Mouse (Mus musculus) embryo, embryonic 11.5 days (tissue): ENCODE results near the gene Tnk2.

ENCODE experiments used
- DNase-seq: peaks from one replicate; pipeline ENCODE4 v3.0.0-alpha.2; 2012; ENCODE audit warnings: low read depth, low spot score

The Tnk2 gene

DNA sequence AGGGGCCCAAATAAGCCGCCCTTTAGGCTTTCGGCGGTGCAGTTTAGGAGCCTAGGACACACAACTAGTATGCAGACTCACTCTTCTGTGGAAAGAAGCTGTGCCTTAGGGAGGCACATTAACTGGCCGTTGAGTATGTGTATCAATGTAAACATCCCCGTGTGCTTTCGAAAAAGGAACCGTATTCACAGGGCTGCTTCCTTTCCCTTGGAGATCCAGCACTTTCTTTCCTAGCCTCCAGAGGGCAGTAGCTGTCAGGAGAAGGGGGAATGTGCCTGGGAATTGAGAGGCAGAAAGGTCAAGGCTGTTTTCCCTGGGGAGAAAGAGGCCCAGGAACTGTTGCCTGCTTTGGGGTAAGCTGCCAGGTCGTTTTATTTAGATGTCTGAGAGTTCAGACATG, 15.7 kb downstream of the Tnk2 start:
- DNase-seq, result peak; percentile 75

DNA sequence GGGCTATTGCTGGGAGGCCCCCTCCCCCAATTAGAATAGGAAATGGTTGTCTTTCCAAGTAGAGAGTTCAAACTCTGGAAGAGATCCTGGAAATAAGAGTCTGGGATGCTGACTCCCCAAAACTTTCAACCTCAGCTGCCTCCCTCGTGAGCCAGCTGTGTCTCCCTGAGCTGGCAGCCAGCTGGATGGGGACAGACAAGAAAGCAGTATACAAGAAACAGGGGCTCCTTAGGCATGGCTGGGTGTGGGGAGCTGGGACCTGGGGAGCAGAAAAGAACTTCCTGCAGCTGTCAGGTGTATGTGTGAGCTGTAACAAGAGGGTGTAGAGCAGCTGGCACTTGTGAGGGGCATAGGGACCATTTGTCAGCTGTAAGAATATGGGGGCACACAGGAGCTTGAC, 16.4 kb downstream of the Tnk2 start:
- DNase-seq, result no peak

DNA sequence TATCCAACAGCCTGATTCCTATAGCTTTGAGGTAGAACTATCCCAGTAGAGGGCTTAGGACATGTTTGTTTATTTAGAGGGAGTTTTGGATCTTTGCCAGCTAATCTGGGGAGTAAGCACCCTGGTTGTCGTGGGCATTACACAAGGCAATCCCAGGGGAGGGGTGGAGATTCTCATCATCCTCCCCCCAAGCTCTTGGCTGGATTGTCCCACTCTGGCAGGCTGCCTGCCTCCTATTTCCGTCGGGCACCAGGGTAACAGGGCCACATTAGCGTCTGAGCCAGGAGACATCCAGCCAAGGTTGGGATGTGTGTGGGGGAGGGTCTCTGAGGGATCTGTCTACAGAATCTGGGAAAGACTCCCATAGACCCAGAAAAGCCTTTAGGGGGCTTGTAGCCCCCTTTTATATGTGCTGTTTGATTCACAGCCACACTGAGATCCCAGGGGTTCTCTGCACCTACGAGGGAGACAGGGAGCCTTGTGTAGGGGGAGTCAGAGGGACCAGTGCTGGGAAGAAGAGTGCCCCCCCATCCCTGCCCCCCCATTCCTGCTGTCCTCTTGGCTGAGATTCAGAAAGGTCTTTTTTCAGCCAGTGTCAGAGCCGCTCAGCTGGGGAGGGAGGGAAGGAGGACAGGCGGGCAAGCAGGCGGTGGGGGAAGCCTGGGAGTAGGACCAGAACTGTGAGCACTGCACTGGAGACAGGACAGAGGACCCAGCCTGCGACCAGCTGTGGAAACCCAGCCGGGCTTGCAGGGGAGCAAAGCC, 17.1 kb downstream of the Tnk2 start:
- no peak for DNase-seq

DNA sequence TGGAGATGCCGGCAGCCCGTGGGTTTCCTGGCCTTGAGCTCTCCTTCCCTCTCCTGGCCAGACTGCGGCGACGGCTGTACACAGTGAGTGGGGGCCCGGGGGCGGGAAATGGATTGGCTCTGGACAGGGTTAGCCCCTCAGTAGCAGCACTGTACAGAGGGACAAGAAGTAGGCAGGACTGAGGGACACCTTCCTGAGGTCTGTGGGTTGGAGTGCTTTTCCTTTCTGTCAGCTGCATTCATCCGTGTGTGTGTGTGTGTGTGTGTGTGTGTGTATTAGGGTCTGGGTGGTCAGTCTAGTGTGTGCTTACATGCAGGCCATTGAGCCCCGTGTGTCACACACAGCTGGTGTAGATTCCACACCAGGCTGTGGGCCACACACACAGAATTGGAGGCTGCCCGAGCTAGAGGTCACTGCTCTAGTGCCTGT, 17.8 kb downstream of the Tnk2 start:
- DNase-seq, result no peak

DNA sequence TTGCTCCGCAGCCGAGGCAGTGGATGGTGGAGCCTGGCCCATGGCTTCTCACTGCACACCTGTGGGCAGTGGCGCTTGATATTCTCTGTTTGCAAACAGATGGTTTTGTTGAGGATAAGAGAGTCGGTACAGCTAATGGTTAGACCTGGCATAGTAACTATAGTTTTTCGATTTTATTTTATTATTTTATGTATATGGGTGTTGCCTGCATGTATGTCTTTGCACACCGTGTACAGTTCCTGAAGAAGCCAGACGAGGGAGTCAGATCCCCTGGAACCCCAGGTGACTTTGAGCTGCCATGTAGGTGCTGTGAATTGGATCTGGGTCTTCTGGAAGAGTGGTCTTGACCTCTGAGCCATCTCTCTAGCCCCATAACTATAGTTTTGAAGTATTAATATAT, 18.7 kb downstream of the Tnk2 start:
- DNase-seq, result no peak

DNA sequence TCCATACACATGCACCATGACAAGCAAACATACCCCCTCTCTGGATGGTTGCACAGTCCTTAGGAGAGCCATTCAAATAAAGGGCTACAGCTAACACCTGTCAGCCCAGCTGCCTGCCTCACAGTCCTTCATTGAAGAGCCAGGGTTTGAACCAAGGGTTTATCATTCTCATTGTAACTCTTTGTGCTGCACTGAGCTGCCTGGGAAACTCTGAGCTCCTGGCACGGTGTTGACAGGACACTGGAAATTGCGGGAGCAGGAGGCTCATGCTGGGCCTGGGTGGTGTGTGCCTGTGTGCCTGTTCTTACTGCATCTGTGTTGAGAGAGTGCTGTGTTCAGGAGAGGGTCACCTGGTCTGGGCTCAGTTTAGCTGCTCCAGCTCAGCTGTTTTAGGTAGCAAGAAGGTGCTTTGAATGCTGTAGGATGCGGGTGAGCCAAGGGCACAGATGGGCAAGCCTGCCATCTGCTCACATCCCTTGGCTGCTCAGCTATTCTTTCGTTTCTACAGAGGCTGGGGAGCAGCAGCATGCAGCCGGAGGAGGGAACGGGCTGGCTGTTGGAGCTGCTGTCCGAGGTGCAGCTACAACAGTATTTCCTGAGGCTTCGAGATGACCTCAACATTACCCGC, 19.7 kb downstream of the Tnk2 start:
- DNase-seq, result no peak

DNA sequence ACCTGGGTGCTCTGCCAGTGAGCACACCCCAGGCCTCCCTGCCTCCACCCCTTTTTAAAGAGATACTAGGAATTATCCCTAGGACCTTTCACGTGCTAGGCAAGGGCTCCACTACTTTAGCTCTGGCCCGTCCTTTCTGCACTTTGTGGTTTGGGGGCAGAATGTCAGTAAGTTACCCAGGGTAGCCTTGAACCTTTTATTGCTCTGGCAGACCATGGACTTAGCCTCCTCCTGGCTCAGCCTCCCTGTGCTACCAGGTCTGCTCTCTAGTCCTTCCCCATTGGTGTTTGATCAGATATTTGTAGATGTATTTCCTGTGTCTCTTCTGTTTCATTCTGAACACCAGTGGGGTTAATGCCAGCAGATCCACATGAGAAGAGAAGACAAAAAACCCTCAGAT, 20.5 kb downstream of the Tnk2 start:
- no peak for DNase-seq

DNA sequence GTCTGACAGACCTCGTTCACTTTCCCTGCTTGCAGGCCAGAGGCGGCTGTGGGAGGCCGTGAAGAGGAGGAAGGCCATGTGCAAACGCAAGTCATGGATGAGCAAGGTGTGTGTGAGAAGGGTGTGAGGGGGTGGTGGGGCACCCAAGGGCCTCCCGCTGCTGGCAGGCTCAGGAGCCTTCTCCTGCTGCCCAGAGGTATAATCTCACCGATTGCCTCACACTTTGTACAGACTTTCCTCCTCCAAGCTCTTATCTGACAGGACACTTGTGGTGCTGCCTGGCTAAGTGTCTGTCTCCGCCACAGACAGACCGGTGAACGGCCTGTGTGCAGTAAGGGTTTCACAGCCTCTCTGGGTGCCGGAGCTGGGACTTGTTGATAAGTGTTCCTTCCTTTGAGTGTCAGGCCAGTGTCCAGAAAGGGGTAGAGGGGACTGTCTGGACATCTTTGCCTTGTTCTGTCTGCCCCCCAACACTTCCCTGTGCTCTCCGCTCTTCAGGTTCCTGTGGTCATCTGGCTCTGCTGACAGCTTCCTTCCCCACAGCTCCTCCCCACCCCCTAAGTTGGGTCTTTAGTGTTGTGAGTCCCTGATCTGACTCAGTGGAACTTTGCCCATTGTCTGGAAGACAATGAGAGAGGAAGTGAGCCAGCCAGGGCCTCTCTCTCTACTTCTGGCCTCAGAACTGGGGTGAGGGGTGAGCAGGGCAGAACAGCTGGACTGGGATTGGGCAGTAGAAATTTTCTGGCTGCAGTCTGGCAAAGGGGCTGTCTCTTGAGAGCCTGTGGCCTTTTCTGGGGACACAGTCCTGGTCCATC, 22.4 kb downstream of the Tnk2 start:
- no peak for DNase-seq

DNA sequence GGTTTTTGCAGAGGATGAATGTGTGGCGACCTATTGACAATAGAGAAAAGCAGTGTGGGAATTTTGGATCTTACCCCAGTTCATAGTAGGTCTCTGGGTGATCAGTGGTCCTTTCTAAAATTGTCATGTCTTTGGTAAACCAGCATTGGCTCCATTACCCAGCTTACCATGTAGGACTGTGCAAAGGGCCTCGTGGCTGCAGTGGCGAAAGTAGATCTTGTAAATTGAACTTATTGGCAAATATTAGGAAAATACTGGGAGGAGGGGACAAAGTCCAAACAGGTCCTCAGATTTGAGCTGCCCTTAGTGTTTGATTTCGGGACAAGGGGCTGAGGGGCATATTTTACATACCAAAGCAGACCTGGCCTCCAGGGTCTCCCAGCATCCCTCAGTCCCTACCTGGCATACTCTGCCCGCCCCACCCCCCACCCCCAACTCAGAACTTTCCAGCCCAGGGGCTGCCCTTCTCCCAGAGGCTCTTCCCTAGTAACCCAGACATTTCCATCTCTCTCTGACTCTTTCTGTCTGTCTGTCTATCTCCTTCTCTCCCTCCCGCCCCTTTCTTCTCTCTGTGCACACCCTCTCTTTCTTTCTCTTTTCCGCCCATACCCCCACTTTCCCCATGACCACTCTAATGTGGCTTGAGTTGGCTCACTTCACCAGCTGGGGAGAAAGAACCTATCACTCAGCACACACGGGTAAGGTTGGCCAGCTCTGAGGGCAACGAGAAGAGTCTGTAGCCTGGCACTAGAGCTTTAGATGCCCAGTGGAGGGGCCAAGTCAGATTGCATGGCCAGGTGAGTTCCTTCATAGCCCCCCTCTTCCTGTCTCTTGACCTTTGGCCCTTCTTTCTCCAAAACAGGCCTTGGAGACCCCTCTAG, 23.2 kb downstream of the Tnk2 start:
- DNase-seq, result no peak

DNA sequence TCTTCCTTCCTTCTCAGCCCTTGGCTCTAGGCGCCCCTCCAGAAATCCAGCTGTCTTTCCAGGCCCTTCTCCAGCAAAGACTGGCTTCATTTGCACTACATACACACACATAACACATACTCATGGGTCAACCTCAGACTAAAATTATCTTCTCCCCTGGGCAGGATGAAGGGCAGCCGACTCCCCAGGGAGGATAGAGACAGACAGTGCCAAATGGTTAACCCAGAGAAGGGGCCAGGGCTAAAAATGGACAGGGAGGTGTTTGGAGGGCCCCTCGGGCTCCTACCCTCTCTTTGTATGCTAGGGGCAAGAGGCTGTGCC, 23.8 kb downstream of the Tnk2 start:
- no peak for DNase-seq

DNA sequence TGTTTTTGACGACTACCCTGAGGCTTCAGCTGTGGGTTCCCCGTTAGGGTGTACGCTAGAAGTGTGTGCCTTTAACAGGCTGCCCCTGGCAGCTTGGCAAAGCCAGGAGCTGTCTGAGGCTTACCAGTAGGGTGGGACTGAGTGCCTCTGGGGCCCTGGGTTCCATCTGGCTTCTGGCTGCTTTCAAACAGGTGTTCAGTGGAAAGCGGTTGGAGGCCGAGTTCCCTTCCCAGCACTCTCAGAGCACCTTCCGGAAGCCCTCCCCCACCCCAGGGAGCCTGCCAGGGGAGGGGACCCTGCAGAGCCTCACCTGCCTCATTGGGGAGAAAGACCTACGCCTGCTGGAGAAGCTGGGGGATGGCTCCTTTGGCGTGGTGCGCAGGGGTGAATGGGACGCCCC, 24.4 kb downstream of the Tnk2 start:
- no peak for DNase-seq

DNA sequence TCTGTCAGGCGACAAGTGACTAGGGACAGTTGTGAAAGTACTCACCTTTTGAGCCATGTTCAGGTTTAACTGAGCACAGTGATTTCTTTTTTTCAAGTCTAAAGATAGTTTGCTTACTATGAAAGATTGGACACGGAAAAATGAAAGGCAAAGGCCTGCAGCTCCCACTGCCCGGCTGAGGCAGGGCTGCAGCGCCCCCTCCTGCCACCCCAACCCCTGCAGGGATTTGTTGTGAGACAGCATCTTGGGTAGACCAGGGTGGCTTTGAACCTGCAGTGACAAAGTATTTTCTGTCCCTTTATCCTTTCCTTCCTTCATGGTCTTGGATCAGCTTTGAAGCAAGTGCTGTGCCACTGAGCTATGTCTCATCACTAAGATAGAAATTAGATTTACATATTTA, 24.8 kb downstream of the Tnk2 start:
- no peak for DNase-seq

DNA sequence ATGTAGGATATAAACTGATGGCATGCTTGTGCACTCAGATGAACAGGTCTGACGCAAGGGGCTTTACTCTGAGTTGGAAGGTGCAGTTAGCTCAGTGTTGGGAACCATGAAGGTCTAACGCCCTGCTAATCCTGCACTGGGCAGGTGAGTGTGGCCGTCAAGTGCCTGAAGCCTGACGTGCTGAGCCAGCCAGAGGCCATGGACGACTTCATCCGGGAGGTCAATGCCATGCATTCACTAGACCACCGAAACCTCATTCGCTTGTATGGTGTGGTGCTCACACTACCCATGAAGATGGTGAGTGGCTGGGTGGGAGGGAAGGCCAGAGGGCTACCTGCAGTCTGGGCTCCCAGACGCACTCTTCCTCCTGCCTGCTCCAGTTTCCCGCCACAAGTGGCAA, 25.6 kb downstream of the Tnk2 start:
- no peak for DNase-seq

DNA sequence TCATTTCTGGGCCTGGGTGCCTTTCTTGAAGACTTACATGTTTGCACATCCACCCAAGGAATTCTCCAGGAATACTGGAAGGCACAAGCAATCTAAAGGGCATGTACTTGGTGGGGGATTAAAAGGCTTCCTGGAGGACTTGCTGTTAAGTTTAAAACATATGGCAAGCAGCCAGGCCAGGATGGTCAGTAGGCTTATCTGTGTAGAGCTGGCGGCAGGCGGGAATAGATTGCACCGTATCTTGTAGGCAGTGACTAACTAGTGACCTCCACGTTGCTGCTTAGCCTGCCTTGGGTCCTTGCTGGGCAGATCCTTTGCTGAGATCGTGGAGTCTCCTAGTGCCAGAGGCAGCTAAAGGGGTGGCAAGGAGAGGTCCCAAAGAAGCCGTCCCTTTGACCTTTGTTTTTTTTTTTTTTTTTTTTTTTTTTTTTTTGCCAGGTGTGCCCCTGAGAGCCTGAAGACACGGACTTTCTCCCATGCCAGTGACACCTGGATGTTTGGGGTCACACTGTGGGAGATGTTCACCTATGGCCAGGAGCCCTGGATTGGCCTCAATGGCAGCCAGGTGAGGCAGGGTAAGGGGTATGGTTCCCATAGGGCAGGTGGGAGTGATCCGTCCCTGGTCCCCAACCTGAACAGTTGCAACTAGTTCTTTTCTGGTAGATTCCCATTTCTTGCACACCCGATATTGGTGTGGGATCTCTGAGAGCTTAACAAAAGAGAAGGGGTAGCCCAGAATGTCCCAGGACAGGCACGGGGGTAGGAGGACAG, 26.9 kb downstream of the Tnk2 start:
- no peak for DNase-seq

DNA sequence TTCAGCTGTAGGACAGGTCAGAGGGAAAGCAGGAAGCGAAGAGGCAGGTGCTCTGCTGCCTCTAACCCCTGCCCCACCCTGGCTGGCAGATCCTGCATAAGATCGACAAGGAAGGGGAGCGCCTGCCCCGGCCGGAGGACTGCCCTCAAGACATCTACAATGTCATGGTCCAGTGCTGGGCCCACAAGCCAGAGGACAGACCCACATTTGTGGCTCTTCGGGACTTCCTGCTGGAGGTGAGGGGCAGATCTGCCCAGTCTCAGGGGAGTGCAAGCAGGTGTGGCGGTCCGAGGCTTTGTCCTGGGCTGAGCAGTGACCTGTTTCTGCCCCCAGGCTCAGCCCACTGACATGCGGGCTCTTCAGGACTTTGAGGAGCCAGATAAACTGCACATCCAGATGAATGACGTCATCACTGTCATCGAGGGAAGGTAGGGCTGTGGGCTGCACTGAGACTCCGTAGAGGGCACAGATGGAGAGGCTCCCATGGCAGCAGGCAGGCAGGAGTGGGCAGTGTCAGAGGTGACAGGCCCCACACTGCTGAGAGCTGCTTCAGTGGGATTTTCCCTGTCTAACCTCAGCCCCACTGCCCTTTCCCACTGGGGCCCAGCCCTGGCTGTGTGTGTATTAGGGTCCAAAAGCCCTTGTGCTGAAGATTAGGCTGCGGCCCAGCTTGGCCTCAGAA, 27.7 kb downstream of the Tnk2 start:
- no peak for DNase-seq

DNA sequence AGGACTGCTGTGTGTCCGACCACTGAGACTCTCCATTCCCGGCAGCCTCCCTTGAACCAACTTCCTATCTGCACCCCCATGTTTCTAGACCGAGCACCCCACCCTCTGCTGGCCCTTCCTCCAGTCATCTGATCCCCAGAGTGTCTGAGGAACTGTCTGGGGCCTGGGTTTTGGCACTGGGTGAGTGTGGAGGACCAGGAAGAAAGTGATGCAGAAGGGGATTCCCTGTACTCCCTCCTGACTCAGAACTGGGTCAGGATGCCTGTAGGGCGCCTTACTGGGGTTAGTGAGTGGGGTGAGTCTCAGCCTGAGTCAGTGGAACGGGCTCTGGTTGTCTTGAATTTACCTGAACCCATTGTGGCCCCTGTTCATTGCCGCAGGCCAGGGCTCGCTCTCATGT, 28.6 kb downstream of the Tnk2 start:
- no peak for DNase-seq

DNA sequence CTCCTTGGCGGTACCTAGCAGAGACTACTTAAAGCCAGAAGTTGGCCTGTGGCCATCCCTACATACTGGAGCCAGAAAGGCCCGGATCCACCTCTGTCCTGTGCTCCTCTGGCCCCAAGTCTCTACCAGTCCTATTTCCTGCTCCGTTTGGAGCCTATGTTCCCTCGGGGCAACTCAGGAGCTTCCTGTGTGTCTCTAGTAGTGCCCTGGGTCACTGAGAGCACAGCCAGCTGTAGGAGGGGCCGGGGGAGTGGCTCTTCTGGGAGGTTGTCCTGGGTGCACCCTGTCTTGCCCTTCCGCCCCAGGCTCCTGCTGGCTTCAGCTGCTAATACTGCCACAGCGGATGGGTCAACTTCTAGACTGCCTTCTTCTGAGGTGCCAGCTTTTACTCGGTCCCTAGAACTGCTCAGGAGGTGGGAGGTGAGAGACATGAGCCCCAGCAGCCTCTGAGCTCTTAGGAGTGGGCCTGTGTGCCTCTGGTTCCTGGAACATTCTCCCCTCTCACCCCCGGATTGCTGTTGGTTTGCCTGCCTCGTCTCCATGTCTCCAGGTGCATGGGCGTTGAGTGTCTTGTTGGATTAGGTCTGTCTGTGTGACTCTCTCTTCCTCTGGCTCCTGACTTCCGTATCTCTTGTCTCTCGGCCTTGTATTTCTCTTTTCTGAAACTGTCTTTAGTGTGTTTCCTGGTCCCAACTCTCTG, 29.3 kb downstream of the Tnk2 start:
- no peak for DNase-seq

DNA sequence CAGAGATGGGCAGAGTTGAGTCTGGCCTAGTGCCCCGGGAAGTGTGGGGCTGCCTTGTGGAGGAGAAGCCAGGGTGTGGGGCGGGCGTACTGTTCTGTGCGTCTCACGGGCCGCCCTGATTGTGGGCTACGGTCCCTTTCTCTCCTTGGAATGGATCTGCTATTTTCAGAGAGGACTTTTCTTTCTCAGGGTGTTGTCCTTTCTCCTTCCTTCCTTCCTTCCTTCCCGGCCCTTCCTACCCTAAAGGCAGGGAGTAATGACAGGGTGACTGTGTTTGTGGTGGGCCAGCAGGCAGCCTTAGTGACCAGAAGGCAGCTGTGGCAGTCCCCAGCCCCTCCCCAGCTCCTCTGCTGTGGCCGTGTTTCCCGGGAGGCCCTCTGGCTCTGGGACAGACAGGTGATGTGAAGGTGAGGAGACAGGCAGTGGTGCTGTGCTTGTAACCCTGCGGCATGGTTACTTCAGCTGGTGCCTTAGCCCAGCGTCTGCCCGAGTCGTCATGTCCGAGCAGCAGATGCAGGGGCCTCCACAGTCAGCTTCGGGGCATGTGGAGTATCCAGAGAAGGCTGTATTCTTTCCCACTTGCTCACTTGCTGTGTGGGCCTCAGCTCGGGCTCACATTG, 30.6 kb downstream of the Tnk2 start:
- DNase-seq, result no peak

DNA sequence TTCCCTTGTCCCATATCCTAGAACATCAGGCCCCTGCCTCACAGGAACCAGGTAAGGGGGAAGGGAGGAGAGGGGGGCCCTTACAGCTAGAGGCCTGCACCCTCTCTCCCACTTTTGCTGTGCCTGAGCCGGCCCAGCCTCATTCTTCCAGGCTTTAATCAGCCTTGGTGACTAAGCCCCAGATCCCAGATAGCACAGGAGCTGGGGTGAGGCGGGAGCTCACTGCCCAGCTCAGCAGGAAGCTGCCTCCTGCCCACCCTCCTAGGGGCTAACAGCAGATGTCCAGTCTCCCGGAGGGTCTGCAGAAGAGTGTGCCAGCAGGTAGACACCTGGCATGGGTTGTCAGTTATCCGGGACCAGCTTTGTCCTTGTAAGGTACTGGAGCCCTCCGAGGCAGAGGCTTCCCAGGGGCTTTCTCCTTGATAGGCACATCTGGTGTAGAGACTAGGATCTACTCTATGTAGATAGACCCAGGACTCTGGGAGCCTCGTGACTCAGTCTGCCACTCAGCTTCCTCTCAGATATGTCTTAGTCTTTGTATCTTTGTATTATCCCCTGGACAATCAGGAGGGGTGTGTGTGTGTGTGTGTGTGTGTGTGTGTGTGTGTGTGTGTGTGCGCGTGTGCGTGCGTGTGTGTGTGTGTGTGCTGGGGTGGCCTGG, 33.5 kb downstream of the Tnk2 start:
- DNase-seq, result no peak
